Mouse (Mus musculus): Measurements from ENCODE around the gene Scg3.

GRCm38 (mm10) chr9:75672769-75673168 lies 11.1 kb downstream of the Scg3 start:
- no peak for TF ChIP-seq CTCF (IDR thresholded peaks at IDR 0.05; ENCODE audit: low read depth, low read length)
- no peak for TF ChIP-seq POLR2A (IDR thresholded peaks at IDR 0.05; ENCODE audit: extremely low read depth, insufficient read depth, low read length)
